Mouse (Mus musculus): ENCODE results near the gene Krtap12-1.
"Not testable (repeated sequence)": the region's sequence is repeated elsewhere in the genome, so short reads cannot be mapped to it uniquely, and the experiment has no call there.

Krtap12-1 gene

GRCm38 (mm10) chr10:77720299-77720698 lies at the start of gene Krtap12-1:
TSS of gene Krtap12-1 (plus strand) at chr10:77720599.
- not testable (repeated sequence) for DNase-seq

GRCm38 (mm10) chr10:77670710-77671109 lies 49.7 kb upstream of the Krtap12-1 start:
- no peak for DNase-seq

DNA sequence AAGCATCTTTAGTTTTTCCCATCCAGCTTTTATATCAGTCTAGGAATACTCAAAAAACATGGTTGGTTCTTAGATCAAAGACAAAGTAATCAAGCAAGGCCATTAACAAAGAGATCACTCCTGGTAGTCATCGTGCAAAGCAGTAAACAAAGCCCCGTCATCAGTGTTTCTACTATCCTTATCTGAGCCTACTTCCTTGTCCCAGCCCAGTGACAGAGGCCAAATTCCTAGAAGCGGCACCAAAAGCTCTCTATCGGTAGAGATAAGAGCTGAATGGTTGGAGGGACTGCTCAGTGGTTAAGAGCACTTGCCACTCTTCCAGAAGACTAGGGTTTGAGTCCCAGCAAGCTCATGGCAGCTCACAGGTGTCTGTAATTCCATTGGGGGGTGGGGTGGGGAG lies 48.9 kb upstream of the Krtap12-1 start:
- no peak for DNase-seq

DNA sequence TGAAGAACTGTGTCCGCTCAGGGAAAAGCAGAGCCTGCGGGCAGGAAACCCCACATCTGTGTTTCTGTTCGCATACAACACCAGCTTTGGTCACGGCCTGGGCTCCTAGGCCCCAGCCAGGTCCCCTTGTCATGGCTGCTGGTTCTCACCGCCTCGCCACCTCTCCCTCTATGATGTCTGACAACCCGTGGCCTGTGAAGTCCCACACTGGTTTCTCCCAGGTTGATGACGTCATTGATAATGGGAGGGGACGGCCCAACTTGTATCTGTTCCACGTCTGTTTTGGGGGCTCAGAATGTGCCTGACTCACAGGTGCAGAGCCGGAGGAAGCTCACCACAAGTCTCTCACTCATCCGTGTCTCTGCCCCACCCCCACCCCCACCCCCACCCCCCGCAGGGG lies 46.6 kb upstream of the Krtap12-1 start:
- DNase-seq, result no peak

GRCm38 (mm10) chr10:77677562-77677961 lies 42.8 kb upstream of the Krtap12-1 start:
- DNase-seq, result no peak

DNA sequence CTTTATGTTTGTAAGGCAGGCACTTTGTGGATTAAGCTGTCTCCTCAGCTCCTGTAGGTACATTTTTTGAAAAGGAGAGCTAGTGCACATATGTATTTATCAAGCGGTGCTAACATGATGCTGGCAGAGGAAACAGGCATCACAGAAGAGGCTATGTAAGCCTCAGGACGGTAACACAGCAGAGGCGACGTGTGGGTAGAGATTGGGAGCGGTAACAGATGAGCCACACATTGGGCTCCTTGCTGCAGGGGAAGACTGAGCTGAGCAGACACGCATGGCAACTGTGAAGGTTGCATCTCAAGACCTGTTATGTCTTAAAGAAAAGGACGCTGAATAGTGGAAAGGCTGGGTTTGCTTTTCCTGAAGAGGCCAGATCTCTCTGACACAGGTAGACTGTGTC lies 37.4 kb upstream of the Krtap12-1 start:
- no peak for DNase-seq

DNA sequence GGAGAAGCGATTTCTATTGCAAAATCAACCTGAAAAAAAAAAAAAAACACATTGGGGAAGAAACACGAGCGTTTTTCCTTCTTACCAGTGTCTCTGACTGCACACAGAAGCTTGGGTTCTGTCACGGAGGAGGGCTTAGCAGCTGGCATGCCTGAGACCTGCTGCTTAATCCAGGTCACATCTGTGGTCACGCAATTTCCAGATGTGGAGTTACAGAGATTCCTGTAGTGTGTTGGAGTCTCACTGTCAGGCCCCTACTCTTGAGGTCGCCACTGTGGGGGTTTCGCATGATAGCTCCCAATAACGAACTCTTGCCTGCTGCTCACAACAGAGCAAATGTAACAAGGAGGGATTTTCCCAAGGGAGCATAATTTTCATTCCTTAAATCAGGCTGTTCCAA lies 36.2 kb upstream of the Krtap12-1 start:
- DNase-seq, result no peak

DNA sequence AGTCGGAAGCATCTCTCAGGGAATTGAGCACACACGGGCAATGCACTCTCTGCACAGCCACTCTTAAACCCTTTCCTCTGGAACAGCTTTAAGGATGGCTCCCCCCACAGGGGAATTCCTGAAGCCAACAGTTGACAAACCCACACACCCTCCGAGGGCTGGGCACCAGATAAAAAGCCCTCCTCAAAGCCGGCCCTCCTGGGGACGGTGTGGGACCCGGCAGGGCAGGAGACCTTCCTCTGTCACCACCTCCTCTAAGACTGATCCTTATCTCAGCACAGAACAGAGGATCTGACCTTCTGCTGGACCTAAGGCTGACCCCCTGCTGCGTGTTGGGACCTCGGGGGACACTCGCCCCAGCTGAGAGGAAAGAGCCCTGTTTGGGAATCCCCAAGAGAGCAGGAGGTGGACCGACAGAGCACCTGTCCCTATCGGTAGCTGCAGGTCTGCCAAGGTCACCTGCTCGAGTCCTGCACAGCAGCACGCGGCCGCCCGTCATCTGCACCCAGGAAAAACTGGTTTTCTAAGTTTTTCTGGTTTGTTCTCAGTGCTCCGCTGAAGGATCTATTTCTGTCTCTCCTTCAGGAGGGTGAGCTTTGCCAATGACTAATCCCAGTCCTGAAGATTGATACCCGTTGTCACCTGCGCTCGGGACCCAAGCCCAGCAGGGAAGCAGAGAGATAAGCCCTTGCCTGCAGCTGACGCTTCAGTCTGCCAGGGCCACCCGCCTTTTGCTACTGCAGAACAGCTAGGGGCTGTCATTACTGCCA lies 34.3 kb upstream of the Krtap12-1 start, which contains the start of gene Tspear:
TSS of gene Tspear (plus strand) at position 675 of the 770 bp plus-strand sequence.
- DNase-seq, result no peak

DNA sequence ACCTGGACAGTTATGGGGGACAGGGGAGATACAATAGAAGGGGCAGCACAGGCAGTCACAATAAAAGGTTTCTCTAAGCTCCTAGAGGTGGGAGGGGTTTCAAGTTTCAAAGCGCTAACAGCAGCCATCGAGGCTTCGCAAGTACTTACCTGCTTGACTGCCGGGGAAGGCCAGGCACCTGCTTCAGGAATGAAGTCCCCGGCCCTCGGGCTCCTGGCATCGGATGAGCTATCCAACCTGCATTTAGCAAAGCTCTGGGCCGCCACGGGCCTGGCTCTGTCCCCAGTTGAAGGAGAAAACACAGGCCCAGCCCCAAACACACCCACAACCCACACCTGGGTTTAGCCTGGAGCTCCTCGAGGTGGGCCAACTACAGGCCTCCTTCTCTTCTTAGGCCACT lies 33.4 kb upstream of the Krtap12-1 start:
- no peak for DNase-seq

DNA sequence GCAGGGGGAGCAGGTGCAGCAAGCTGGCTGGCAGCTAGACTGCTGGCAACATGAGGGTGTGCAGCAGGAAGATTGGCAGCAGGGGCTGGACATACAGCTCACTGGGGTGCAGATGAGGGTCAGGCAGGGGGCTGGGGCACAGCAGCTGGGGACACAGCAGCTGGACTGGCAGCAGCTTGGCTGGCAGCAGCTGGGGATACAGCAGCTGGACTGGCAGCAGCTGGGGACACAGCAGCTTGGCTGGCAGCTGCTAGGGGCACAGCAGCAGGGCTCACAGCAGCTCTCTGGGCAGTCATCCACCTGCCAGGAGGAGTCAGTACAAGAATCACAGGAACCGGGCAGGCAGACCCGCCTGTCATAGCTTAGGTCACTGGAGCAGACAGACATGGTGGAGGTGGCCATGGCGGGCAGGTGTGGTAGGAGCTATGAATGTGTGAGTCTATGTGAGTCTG lies 30.0 kb upstream of the Krtap12-1 start, which contains the start of gene Gm19402:
TSS of gene Gm19402 (minus strand) at position 402 of the 452 bp plus-strand sequence.
- DNase-seq, result not testable (repeated sequence)

GRCm38 (mm10) chr10:77697133-77697532 lies 23.3 kb upstream of the Krtap12-1 start, which contains the start of gene Gm9508:
TSS of gene Gm9508 (minus strand) at chr10:77697233.
- DNase-seq, result no peak

DNA sequence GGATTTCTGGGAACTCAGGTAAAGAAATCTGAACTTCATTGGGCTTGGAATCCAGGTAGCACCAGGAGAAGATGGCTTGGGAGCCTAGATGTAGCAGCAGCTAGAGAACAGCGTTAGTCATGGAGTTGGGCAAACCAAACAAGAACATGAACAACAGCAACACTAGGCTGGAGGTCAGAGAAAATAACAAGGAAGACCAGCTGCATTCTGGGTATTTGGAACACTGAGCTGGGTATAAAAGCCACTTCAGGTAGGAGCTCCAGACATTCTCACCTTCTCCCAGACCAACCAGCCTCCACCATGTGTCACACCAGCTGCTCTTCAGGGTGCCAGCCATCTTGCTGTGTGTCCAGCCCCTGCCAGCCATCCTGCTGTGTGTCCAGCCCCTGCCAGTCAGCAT lies 14.1 kb upstream of the Krtap12-1 start, which contains the start of gene Gm10272:
TSS of gene Gm10272 (plus strand) at position 301 of the 400 bp plus-strand sequence.
- DNase-seq, result no peak

DNA sequence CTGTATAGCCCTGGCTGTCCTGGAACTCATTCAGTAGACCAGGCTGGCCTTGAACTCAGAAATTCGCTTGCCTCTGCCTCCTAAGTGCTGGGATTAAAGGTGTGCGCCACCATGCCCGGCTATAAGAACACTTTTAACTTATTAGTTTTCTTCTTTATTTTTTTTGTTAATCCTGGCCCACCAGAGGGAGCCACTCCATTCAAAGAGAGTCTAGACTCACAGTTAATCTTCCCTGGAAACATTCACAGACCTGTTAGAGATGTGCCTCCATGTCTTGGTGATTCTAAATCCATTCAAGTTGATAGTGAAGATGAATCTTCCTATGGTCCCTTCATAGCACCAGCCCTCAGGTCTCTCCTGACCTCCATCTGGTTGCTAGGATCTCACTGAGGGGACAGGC lies 10.6 kb upstream of the Krtap12-1 start:
- no peak for DNase-seq

- not testable (repeated sequence) for DNase-seq
Measured at GRCm38 (mm10) chr10:77711157-77711556, 9.2 kb upstream of the Krtap12-1 start, which contains the start of gene Gm10024. TSS of gene Gm10024 (plus strand) at chr10:77711457.

DNA sequence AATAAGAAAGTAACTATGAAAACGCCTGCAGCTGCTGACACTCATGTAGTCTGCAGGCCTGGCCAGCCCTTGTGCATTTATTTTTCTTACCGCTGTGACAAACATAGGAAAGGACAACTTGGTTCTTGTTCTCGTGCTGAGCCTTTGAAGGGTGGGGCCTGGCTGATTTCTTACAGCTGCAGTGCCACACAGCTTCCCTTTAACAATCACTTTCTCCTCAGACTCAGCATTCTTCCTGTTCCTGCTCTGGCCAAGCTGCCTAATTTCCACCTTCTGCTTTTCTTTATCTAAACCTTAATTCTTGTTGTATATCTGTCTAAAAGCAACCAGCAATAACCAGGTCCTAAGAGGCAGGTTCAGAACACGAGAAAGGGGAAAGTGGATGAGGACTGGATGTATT lies 6.7 kb upstream of the Krtap12-1 start:
- no peak for DNase-seq

GRCm38 (mm10) chr10:77715507-77715906 lies 4.9 kb upstream of the Krtap12-1 start, which contains the start of gene Gm10142:
TSS of gene Gm10142 (plus strand) at chr10:77715807.
- no peak for DNase-seq

DNA sequence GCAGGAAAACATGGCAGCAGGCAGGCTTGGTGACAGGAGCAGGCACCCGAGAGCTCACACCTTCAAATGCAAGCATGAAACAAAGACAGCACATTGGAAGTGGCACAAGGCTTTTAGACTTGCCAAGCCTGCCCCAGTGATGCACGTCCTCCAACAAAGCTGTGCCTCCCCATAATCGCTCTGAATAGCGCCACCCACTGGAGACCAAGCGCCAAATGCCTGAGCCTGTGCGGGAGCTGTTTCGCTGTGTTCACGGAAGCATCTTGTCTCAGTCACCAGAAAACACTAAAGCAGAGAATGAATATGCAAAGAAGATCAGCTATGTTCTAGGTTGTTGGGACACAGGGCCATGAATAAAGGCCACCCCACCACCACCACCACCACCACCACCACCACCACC lies 4.5 kb downstream of the Krtap12-1 start:
- no peak for DNase-seq

DNA sequence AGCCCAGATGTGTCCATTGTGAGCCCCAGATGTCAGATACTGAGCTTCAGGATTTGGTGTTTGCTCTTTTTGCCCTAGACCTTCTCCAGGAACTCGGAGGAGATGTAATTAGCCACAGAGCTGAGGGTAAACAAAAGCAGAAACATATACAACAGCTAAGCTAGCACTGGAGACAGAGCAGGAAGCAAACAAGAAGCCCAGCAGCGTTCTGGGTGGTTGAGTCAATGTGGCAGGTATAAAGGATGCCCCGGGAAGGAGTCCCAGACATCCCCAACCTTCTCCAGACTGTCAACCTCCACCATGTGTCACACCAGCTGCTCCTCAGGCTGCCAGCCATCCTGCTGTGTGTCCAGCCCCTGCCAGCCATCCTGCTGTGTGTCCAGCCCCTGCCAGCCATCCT lies 5.8 kb downstream of the Krtap12-1 start, which contains the start of gene Gm10100:
TSS of gene Gm10100 (plus strand) at position 301 of the 400 bp plus-strand sequence.
- no peak for DNase-seq

GRCm38 (mm10) chr10:77728280-77728679 lies 7.9 kb downstream of the Krtap12-1 start:
- no peak for DNase-seq

- no peak for DNase-seq
Measured at GRCm38 (mm10) chr10:77729241-77729640, 8.8 kb downstream of the Krtap12-1 start.

- no peak for DNase-seq
Measured at GRCm38 (mm10) chr10:77735928-77736327, 15.5 kb downstream of the Krtap12-1 start.

DNA sequence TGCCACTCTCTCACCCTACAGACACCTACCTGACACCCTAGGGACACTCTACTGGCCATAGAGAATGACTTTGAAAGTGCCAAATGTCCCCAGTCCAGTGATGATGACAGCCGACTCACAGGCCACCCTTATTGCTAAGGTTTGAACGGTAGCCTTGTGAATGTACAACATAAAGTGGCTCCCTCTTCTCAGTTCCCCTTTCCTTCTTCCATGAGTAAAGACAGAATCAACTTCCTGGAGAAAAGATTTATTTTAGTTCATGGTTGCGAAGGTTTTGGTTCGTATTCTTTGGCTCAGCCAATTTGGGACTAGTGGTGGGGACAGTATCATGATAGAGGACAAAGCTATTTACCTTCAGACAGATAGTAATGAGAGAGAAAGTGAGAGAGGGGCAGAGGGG lies 18.5 kb downstream of the Krtap12-1 start:
- no peak for DNase-seq

GRCm38 (mm10) chr10:77741924-77742688 lies 21.7 kb downstream of the Krtap12-1 start, which contains the start of gene Gm18596:
TSS of gene Gm18596 (minus strand) at chr10:77742638.
- not testable (repeated sequence) for DNase-seq

Data from lung, postnatal 4 days (tissue).